ENCODE assay signal across 21 mouse cellular contexts in genomic region chr1:105206216-105206615, GRCm38 (mm10).
A peak's percentile ranks its signal among the peaks of the same experiment; 100 is the strongest.
DNase-seq lines count a peak whose midpoint lies in the region; ATAC-seq lines count a peak whose summit lies in the region.
"Had no signal": no experiment of that assay in that cellular context is flagged by ENCODE, and none has a peak within 500 bp of the region (broad histone marks: within the 10 kb centered on the region; RNA-seq: fewer than 3 reads in every experiment).

No protein-coding gene starts in this region.

- no peak overlapping the region for H3K4me3 ChIP-seq in neural tube, embryonic 15.5 days (replicated peaks)
- H3K4me3 ChIP-seq: embryonic facial prominence, embryonic 10.5 days; forebrain, embryonic 13.5 days; heart, embryonic 13.5 days had no signal

- DNase-seq in cerebellum, postnatal 4 days (ENCODE audit: low spot score in 2 of 2): no peak
- DNase-seq in cerebellum, adult 8-10 months: peak; percentile 28
- DNase-seq in cerebellum, postnatal 25 days: peak; percentile 28 to 52
- no peak for DNase-seq in MN1 (ENCODE audit: low spot score)
- DNase-seq in left cerebral cortex, adult 11 months (ENCODE audit: low spot score): no peak
- DNase-seq: adrenal gland, postnatal 14 days; B cell, adult 2 months; forebrain, postnatal 0 days; gastrocnemius, postnatal 25 days; heart, postnatal 36 days; kidney, adult 11 months; kidney, adult 9 months had no signal

- no peaks in the 10 kb centered on the region for H3K27me3 ChIP-seq in neural tube, embryonic 15.5 days (replicated peaks)
- H3K27me3 ChIP-seq: forebrain, embryonic 13.5 days; heart, embryonic 13.5 days; Patski had no signal

- H3K36me3 ChIP-seq in neural tube, embryonic 15.5 days: no peaks in the 10 kb centered on the region
- H3K36me3 ChIP-seq: embryonic facial prominence, embryonic 10.5 days; heart, embryonic 13.5 days had no signal

- no peak overlapping the region for H3K4me2 ChIP-seq in neural tube, embryonic 15.5 days
- H3K4me2 ChIP-seq: forebrain, embryonic 13.5 days; heart, embryonic 13.5 days had no signal

- no peak overlapping the region for H3K9ac ChIP-seq in neural tube, embryonic 15.5 days (replicated peaks)
- H3K9ac ChIP-seq: forebrain, embryonic 13.5 days; forebrain, postnatal 0 days; heart, embryonic 13.5 days had no signal

- no peaks in the 10 kb centered on the region for H3K9me3 ChIP-seq in neural tube, embryonic 15.5 days (replicated peaks)
- H3K9me3 ChIP-seq: embryonic facial prominence, embryonic 10.5 days; forebrain, embryonic 13.5 days; heart, embryonic 13.5 days had no signal

- peak; percentile 89 for ATAC-seq in cerebellum, adult (ENCODE audit: insufficient number of reproducible peaks, low FRiP score, low TSS enrichment)
- ATAC-seq in neural tube, embryonic 15.5 days (ENCODE audit: low FRiP score): no peak
- ATAC-seq: activated CD4-positive, CD25-positive, alpha-beta regulatory T cell, adult 4 months; forebrain, embryonic 13.5 days; forebrain, postnatal 0 days; hindbrain, embryonic 16.5 days; inflammation-experienced regulatory T-cells, adult 6 months; Patski had no signal

- no peaks in the 10 kb centered on the region for H3K4me1 ChIP-seq in neural tube, embryonic 15.5 days
- H3K4me1 ChIP-seq: embryonic facial prominence, embryonic 10.5 days; forebrain, embryonic 13.5 days; heart, embryonic 13.5 days had no signal

- H3K27ac ChIP-seq in neural tube, embryonic 15.5 days (replicated peaks): no peak overlapping the region
- H3K27ac ChIP-seq: embryonic facial prominence, embryonic 10.5 days; forebrain, embryonic 13.5 days; heart, embryonic 13.5 days had no signal

Comparison
In these comparisons a context has a peak if more than half of its experiments do, and no peak if none do; other contexts are left out.
1. DNase-seq: peak in cerebellum, adult 8-10 months (single experiment) and cerebellum, postnatal 25 days (2 of 2); none in cerebellum, postnatal 4 days (0 of 2), MN1 (single experiment) and left cerebral cortex, adult 11 months (single experiment).